Mouse (Mus musculus) erythroid progenitor cell, adult 5-6 weeks (primary cell): ENCODE results near the gene Dlgap5. TPM values are rescaled to one million over a fixed set of nuclear protein-coding genes. Genes with fewer than 3 reads are reported as not detected.
"Not testable (repeated sequence)": the region's sequence is repeated elsewhere in the genome, so short reads cannot be mapped to it uniquely, and the experiment has no call there.

Source experiments
- ATAC-seq: replicated peaks from 2 replicates; pipeline ENCODE4 v1.8.0; 2016; ENCODE audit warnings: moderate number of reproducible peaks, mild to moderate bottlenecking, moderate TSS enrichment, inconsistent platforms; ENCODE audit not compliant: poor library complexity, low FRiP score, severe bottlenecking
- total RNA-seq, 2 experiments: library from RNA; stranded (forward) in 1 of 2; stranded (reverse) in 1 of 2; fragments of 150-400 nt in 1 of 2; fragments of 186-747, 209-891 nt in 1 of 2; gene quantifications; 2 replicates each; pipeline versions ENCODE4 v1.2.3 to v1.2.4; 2015 to 2017; ENCODE audit warnings: low replicate concordance in 2 of 2

Gene Dlgap5
- total RNA-seq (2015; ENCODE audit: low replicate concordance) (394 and 480 TPM in 2 replicates), total RNA-seq (2017; ENCODE audit: low replicate concordance) (402 and 449 TPM in 2 replicates)

GRCm38 (mm10) chr14:47417775-47418665 is at the start of gene Dlgap5:
TSS of gene Dlgap5 (minus strand) at chr14:47418407.
- ATAC-seq: peak; percentile 97

DNA sequence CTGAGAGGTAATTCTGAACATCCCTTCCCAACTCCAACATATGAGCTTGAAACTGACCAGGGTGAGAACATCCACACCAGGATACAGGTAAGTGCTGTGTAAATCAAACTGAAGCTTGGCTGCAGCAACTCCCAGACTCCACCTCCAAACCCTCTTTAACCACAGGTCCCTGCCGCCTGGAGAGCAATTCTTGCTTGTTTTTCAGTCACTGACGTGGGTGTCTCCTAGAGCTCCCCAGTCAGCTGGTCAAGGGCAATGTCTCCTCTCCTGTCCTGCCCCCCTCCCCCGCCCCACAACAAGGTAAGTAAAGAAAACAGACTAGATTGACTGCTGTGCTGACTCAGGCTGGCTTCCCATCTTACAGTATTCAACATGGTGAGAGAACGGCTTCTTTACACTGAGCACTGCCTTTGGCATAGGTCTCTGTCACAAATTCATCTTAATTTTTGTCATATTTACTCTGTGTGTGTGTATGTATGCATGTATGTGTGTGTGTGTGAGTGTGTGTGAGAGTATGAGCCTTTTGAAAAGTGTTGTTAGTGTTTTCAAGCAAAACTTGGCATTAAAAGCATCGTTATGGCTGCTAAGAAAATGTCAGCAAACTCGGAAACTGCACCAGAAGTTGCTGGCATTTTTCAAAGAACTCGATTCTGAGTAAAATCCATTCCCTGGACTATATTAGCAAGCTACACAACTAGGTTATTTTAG is 47.4 kb upstream of the Dlgap5 start:
- no peak for ATAC-seq

DNA sequence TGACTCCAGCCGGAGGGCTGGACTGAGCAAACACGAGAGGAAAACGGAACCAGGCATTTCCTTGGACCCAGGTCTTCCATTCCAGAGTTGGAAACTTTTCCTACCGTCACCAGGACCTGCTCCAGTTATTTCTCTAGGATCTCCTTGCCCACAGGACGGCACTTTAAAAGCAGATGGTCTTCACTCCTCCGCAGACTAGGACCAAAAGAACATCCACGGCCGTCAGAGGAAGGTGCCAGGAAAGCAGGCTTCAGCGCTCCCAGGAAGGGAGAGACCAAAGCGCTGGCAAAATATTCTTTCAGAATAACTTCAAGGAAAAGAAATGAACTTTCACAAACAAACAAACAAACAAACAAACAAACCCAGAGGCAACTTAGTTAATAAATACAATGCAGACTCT is 46.2 kb upstream of the Dlgap5 start:
- ATAC-seq: no peak

DNA sequence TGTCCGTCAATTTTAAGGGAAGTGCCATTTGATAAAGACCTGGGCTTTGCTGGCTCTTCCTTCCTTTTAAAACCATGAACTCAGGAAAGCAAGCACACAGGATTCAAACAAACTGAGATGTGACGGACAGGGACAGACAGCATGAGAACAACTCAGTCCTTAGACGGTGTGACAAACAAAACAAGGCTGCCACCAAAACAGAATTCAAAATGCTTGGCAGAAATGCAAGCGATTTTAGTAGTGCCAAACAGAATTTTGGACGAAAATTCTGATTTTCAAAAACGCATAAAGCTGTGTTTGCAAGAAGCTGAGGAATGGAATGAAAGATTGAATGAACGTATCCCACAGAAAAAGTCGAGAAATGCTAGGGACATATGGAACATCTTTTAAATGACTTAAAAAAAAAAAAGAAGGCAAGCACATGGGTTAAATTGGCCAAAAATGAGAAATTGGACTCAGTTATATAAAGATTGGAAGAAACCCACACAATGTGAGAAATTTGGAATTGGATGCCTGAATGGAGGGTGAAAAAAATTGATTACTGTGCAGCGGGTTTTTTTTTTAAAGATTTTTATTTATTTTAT is 44.8 kb upstream of the Dlgap5 start:
- no peak for ATAC-seq

DNA sequence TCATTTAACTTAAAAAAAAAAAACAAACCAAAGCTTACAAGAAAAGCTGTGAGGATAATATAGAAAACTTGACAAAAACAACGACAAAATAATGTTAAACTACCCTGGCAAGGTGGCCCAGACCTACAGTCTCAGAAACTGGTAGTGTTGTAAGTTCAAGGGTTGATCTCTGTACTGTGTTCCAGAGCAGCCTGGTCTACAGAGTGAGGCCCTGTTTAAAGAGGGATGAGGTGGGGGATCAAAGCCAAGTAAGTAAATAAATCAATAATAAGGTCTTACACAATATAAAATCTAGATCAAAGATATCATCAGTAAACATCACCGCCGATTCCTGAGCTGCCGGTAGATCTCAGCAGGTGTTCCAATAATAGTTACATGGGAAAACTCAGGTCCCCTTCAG is 44.2 kb upstream of the Dlgap5 start:
- no peak for ATAC-seq

DNA sequence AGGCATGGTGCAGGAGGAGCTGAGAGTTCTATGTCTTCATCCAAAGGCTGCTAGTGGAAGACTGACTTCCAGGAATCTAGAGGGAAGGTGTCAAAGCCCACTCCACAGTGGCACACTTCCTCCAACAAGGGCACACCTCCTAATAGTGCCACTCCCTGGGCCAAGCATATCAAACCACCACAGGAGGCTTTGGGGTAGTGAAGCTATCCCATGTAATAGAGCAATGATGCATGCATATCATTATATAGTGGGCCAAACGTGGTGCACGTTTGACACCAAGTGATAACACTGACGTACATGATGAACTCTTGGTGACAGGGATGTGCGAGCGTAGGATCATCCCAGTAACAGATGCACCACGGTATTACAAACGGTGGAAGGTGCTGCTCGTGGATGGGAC is 43.8 kb upstream of the Dlgap5 start:
- ATAC-seq: no peak

DNA sequence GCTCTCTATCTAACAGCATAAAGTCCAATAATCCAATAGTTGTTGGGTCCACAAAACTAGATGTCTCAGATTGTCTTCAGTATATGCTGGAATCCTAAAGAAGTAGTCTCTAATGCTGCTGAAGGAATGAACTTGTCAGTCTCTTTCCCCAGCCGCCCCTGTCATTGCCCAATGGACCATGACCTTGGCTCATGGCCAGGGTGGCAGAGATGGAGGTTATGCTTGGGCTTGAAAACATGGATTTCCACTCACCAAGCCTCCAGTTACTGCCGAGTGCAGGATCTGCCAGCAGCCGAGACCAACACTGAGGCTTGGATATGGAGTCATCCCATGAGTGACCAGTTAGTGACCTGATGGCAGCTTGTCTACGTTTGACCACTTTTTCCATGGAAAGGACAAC is 41.3 kb upstream of the Dlgap5 start:
- no peak for ATAC-seq

DNA sequence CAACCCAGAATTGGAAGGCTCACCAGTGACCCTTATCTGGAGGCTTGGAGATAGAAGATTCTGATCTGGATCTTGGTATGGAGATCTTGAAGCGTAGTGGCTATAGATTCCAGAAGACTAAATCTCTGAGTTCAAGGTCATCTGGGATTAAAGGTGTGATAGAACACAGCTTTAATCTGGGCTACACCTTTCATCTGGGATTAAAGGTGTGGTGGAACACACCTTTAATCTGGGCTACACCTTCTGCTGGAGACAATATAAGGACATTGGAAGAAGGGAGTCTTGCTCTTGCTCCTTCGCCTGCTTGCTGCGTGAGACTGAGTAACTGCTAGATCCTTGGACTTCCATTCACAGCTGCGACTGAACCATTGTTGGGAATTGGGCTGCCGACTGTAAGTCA is 31.9 kb upstream of the Dlgap5 start, which contains the start of gene Fbxo34:
Gene Fbxo34, plus strand, starts transcription at position 301 of the 400 bp plus-strand sequence.
- not testable (repeated sequence) for ATAC-seq

GRCm38 (mm10) chr14:47445331-47446095 is 27.3 kb upstream of the Dlgap5 start:
- ATAC-seq: no peak

GRCm38 (mm10) chr14:47444907-47445306 is 26.7 kb upstream of the Dlgap5 start:
- ATAC-seq: no peak

- ATAC-seq: no peak
Measured at GRCm38 (mm10) chr14:47438947-47439346, 20.7 kb upstream of the Dlgap5 start.

- ATAC-seq: peak; percentile 72; the same call in 1 of the 2 replicates
Measured at GRCm38 (mm10) chr14:47432987-47433386, 14.8 kb upstream of the Dlgap5 start.

DNA sequence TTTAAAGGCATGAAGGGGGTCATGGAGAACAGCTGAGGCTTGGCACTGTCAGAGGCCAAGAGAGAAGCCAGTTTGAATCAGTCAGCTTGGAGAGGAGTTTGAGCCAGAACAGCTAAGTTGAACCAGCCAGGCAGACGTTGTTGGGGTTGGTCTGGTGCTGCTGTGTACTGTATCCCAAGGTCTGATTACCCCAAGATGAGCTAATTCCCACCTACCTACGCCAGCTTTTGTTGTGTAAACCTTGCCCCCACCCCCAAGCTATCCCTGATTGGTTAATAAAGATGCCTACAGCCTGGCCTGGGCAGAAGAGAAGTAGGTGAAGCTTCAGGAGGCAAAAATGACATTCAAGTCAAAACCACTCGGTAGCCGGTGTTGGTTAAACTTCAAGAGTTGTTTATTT is 4.3 kb upstream of the Dlgap5 start:
- no peak for ATAC-seq

- no peak for ATAC-seq
Measured at GRCm38 (mm10) chr14:47421606-47422005, 3.4 kb upstream of the Dlgap5 start.

- ATAC-seq: no peak
Measured at GRCm38 (mm10) chr14:47419723-47420276, 1.6 kb upstream of the Dlgap5 start.

GRCm38 (mm10) chr14:47419034-47419625 is 923 bp upstream of the Dlgap5 start:
- ATAC-seq: no peak

DNA sequence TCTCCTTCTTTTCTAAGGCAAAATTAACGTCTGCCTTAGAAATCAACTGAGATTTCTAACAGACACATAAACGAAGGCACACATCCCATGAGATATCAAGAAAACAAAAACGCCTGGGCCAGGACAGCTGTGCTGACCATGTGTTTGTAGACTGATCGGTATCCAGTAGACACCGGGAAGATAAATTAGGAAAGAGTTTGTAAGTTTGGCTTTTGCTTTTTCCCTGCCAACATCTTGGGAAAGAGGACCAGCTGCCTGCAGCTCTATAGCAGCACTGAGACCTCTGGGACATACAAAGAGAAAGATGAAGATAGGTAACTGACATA is 422 bp upstream of the Dlgap5 start:
- ATAC-seq: peak; percentile 40; the same call in 1 of the 2 replicates

- ATAC-seq: no peak
Measured at GRCm38 (mm10) chr14:47417346-47417745, 861 bp downstream of the Dlgap5 start.

DNA sequence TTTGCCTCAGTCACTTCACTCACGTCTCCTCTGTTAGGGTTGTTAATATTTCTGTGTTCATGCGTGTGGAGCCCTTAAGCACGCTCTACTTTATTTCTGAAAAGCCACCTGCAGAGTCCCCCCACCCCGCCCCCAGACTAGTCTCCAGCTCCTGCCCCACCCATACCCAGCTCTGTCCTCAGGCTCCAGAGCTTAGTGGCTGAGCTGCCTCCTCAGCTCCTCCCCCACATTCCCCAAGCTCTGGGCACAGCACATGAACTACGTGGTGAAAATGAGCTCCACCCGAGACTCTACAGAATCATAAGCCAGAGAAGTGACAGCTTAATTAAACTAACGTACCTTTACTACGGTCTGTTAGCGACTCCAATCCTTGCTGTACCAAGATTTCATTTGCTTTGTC is 12.2 kb downstream of the Dlgap5 start:
- ATAC-seq: no peak
